Mouse (Mus musculus): Measurements from ENCODE around the gene Gm10644. TPM values are rescaled to one million over a fixed set of nuclear protein-coding genes. Genes with fewer than 3 reads are reported as not detected.
A peak's percentile ranks its signal among the peaks of the same experiment; 100 is the strongest.

Gene Gm10644
- polyA plus RNA-seq, 1 experiment from 2014 or later: 1.1 TPM

DNA sequence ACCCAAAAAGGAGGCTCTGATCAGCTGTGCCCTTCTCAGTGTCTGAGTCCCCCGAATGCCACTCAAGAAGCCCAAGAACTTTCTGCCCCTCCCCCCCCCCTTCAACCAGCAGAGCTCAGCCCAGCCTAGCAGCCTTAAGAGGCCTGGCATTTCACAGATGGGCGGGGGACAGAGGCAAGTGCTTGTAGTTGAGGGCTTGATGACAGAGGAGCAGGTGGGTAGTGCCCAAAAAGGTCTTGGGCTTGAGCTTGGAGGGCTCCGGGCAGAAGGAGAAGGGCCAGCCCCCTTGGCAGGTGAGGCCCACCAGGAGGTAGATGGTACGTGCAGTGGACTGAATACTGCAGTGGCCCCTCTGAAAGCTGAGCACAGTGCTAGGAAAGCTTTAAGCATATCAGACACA, 19.5 kb upstream of the Gm10644 start:
- Histone ChIP-seq H3K9ac (replicated peaks; ENCODE audit: low read depth, low read length) (no peak overlapping the region), H3K4me3 (ENCODE audit: low read depth, low read length) (no peak overlapping the region), H3K4me2 (ENCODE audit: low read depth, low read length) (no peak overlapping the region), H3K4me1 (ENCODE audit: control insufficient read depth, insufficient read depth, low read length) (peaks cover 17% of the 10 kb centered on the region), H3K27ac (ENCODE audit: low read depth, low read length) (no peak overlapping the region), H3K9me3 (ENCODE audit: control insufficient read depth, low read length) (no peaks in the 10 kb centered on the region), H3K36me3 (ENCODE audit: control insufficient read depth, insufficient read depth, low read length) (no peaks in the 10 kb centered on the region), H3K27me3 (ENCODE audit: control insufficient read depth, insufficient read depth, low read length) (no peaks in the 10 kb centered on the region)
- 88% methylated on average over 4 of the region's 4 CpGs for WGBS
- no peak for ATAC-seq (ENCODE audit: low read depth)

DNA sequence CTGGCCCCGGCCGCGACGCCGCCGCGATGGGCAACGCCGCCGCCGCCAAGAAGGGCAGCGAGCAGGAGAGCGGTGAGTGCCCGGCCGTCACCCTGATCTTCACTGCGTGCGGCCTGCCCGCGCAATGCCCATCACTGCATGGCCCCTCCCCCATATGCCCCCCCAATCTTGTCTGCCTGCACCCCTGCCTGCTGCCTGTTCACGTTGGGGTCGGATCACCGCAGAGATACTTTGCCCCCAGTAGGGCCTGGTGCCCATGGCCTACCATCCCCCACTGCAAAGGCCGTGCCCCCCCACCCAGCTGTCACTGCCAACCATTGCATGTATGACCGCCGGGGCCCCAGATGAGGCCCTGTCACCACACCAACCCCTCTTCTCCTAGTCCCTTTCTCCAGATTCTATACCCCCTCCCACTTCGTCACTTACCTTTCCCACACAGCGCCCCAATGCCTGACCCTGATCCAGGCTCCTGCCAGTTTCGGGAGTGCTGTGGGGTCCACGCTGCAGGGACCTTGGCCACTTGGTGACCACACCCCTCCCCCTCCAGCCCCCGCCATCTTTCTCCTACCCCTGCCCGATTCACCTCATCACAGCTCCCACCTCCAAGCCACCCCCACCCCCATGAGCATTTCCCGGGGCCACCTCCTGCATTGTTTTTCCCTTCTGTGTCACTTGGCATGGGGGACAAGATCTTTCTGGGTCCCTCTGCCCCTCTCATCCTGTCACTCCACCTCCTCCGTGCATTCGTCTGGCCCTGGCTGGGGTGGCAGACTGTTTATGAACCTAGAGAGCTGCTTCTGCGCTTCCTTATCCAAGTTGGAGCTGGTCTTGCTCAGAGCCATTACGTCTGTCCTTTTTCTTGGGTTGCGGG, 18.4 kb upstream of the Gm10644 start:
- 2% methylated on average over 36 of the region's 37 CpGs for WGBS
- no peaks in the 10 kb centered on the region for H3K9me3 ChIP-seq (ENCODE audit: control insufficient read depth, low read length)
- H3K4me2 ChIP-seq (ENCODE audit: low read depth, low read length): peak overlapping the region; percentile 93
- H3K27me3 ChIP-seq (ENCODE audit: control insufficient read depth, insufficient read depth, low read length): no peaks in the 10 kb centered on the region
- peak; percentile 42; the same call in 1 of the 2 replicates for ATAC-seq (ENCODE audit: low read depth)
- H3K9ac ChIP-seq (replicated peaks; ENCODE audit: low read depth, low read length): peak overlapping the region; percentile 94
- peak overlapping the region; percentile 88 for H3K4me3 ChIP-seq (ENCODE audit: low read depth, low read length)
- peaks cover 17% of the 10 kb centered on the region for H3K4me1 ChIP-seq (ENCODE audit: control insufficient read depth, insufficient read depth, low read length)
- H3K36me3 ChIP-seq (ENCODE audit: control insufficient read depth, insufficient read depth, low read length): no peaks in the 10 kb centered on the region
- peak overlapping the region; percentile 71 for H3K27ac ChIP-seq (ENCODE audit: low read depth, low read length)

DNA sequence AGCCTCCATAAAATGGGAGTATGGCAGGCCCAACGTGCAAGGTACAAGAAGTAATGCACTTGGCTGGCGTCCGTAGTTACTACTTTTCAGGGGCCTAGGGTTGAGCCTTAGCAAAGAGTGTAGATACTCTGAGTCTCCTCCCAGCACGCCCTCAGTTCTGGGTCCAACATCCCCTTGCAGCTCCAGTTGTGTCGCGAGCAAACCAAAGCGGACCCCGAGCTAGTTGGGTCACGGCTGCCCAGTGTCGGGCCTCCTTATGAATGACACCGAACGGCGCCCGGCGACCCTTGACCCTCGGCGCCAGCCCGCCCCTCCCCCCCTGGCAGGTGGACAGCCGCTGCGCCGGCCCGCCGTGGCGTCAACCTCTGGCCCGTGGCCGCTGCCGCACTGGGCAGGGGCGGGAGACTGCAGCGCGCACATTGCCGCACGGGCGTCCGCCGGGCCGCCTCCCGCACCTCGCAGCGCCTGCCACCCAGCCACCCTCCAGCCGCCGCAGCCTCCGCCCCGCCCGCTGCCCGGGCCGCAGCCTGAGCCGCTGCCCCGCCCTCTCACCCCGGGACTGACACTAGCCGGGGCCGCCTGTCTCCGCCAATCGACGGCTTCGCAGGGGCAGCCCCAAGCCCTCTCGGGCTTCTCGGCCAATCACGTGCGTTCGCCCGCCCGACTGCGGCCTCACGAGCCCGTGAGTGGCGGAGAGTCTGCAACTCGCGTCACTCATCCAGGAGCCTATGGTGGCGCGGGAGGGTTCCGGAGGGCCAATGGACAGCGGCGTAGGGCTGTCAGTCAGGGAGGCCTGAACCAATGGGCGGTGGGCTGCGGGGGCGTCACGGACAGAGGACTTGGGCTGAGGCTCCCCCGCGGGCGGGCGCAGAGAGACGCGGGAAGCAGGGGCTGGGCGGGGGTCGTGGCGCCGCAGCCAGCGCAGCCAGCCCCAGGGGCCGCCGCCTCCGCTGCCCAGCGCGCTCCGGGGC, 17.4 kb upstream of the Gm10644 start, which contains the start of gene Prkaca:
Gene Prkaca, plus strand, starts transcription at position 844 of the 971 bp plus-strand sequence.
- peak; percentile 99 for ATAC-seq (ENCODE audit: low read depth)
- Histone ChIP-seq H3K9me3 (ENCODE audit: control insufficient read depth, low read length) (no peaks in the 10 kb centered on the region), H3K27ac (ENCODE audit: low read depth, low read length) (peak within 1 kb of the TSS; percentile 78), H3K4me3 (ENCODE audit: low read depth, low read length) (peak within 1 kb of the TSS; percentile 88), H3K4me1 (ENCODE audit: control insufficient read depth, insufficient read depth, low read length) (peaks cover 17% of the 10 kb centered on the region), H3K27me3 (ENCODE audit: control insufficient read depth, insufficient read depth, low read length) (no peaks in the 10 kb centered on the region), H3K4me2 (ENCODE audit: low read depth, low read length) (peak within 1 kb of the TSS; percentile 93), H3K36me3 (ENCODE audit: control insufficient read depth, insufficient read depth, low read length) (no peaks in the 10 kb centered on the region), H3K9ac (replicated peaks; ENCODE audit: low read depth, low read length) (peak within 1 kb of the TSS; percentile 94)
- under 1% methylated on average over 82 of the region's 94 CpGs for WGBS

DNA sequence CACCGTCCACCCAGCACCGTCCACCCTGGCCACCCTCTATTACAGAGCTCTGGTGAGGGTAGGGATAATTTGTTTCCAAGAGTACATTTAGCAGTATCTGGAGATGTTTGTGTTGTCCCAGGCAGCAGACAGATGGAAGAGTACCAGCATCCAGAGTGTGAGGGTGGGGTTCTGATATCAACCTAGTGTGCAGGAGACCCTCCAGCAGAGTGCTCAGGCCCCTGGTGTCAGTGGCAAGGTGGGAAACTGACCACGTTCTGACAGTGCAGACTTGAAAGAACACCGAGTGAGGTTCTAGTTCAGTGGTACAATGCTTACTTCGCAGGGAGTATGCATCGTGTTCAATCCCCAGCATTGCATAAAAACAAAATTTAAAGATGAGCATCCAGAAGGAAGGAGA, 16.7 kb upstream of the Gm10644 start:
- WGBS: 79% methylated on average over 6 of the region's 6 CpGs
- Histone ChIP-seq H3K9me3 (ENCODE audit: control insufficient read depth, low read length) (no peaks in the 10 kb centered on the region), H3K4me3 (ENCODE audit: low read depth, low read length) (peak overlapping the region; percentile 88; the same call in 1 of the 2 replicates), H3K27me3 (ENCODE audit: control insufficient read depth, insufficient read depth, low read length) (no peaks in the 10 kb centered on the region), H3K4me2 (ENCODE audit: low read depth, low read length) (peak overlapping the region; percentile 64), H3K36me3 (ENCODE audit: control insufficient read depth, insufficient read depth, low read length) (no peaks in the 10 kb centered on the region), H3K4me1 (ENCODE audit: control insufficient read depth, insufficient read depth, low read length) (peaks cover 17% of the 10 kb centered on the region), H3K27ac (ENCODE audit: low read depth, low read length) (no peak overlapping the region; the same call in 1 of the 2 replicates), H3K9ac (replicated peaks; ENCODE audit: low read depth, low read length) (peak overlapping the region; percentile 58; the same call in 1 of the 2 replicates)
- ATAC-seq (ENCODE audit: low read depth): no peak

DNA sequence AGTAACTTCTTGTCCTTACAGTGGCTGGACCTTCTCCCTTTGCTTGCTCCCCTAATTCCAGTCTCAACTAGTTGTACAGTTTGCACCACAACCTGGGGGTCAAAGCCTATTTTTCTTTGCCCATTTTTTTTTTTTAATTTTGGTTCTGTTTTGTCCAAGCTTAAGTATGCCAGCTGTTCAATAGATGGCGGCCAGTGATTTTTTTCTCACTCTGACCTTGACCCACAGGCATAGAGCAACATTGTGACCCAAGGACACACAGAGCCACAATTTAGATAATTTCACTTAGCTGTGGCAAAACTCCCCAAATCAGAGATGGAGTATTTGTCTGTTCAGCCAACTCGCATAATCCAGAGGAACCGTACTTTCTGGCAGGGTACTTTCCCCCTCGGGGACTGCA, 16.1 kb upstream of the Gm10644 start:
- H3K9ac ChIP-seq (replicated peaks; ENCODE audit: low read depth, low read length): no peak overlapping the region
- H3K4me3 ChIP-seq (ENCODE audit: low read depth, low read length): no peak overlapping the region
- peaks cover 17% of the 10 kb centered on the region for H3K4me1 ChIP-seq (ENCODE audit: control insufficient read depth, insufficient read depth, low read length)
- H3K27me3 ChIP-seq (ENCODE audit: control insufficient read depth, insufficient read depth, low read length): no peaks in the 10 kb centered on the region
- no peaks in the 10 kb centered on the region for H3K36me3 ChIP-seq (ENCODE audit: control insufficient read depth, insufficient read depth, low read length)
- WGBS: 84% methylated on average over 4 of the region's 4 CpGs
- H3K4me2 ChIP-seq (ENCODE audit: low read depth, low read length): no peak overlapping the region
- H3K27ac ChIP-seq (ENCODE audit: low read depth, low read length): no peak overlapping the region
- ATAC-seq (ENCODE audit: low read depth): no peak
- no peaks in the 10 kb centered on the region for H3K9me3 ChIP-seq (ENCODE audit: control insufficient read depth, low read length)

DNA sequence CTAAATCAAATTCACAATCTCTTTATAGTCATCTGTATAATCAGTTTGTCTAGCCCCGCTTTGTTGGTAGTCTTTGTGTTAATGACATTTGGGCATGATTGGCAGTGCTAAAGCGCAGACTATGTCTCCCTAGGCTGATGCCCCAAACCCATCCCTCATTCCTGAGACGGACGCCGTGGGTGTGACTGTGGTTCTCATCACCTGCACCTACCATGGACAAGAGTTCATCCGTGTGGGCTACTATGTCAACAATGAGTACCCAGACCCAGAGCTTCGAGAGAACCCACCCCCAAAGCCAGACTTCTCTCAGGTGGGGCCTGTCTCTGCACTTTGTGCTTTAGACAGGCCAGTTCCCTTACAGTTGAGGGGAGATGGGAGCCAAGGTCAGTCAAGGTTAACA, 12.7 kb upstream of the Gm10644 start:
- no peak for ATAC-seq (ENCODE audit: low read depth)
- Histone ChIP-seq H3K27ac (ENCODE audit: low read depth, low read length) (no peak overlapping the region), H3K4me1 (ENCODE audit: control insufficient read depth, insufficient read depth, low read length) (peaks cover 6% of the 10 kb centered on the region; the same call in 1 of the 2 replicates), H3K9ac (replicated peaks; ENCODE audit: low read depth, low read length) (no peak overlapping the region), H3K27me3 (ENCODE audit: control insufficient read depth, insufficient read depth, low read length) (no peaks in the 10 kb centered on the region), H3K4me3 (ENCODE audit: low read depth, low read length) (no peak overlapping the region), H3K9me3 (ENCODE audit: control insufficient read depth, low read length) (no peaks in the 10 kb centered on the region), H3K4me2 (ENCODE audit: low read depth, low read length) (no peak overlapping the region), H3K36me3 (ENCODE audit: control insufficient read depth, insufficient read depth, low read length) (no peaks in the 10 kb centered on the region)
- 94% methylated on average over 7 of the region's 7 CpGs for WGBS

DNA sequence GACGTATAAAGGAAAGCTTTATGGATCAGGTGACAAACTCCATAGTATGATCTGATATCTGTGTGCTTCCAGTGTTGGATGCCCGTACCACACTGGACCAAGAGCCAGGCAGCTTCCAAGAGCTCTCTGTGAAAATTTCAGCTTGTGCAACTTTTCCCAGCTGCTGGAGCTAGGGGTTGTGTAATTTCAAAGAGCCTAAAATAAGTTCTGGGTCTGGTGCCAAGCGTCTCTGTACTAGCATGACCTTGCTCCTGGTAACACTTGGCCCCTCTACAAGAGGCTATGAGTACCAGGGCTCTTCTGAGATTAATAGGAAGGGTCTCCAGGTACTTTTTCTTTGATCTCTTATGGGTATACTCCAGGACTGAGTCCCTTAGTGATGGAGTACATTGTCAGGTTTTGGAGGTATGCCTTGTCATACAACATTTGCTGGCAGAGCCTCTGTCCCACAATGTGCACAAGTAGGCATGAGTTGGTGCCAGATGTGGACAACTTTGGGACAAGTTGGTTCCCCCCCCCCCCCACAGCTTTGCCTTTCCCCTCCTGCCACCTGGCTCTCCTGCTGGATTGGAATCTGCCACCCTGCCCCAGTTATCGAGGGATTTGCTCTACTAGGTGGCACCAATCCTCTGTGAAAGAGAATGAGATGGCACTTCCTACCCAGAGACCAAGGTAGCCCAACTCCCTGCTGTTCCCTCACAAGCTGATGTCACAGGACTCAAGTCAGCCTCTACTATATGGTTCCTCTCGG, 9.2 kb upstream of the Gm10644 start:
- no peaks in the 10 kb centered on the region for H3K9me3 ChIP-seq (ENCODE audit: control insufficient read depth, low read length)
- H3K4me2 ChIP-seq (ENCODE audit: low read depth, low read length): no peak overlapping the region
- H3K4me1 ChIP-seq (ENCODE audit: control insufficient read depth, insufficient read depth, low read length): no peaks in the 10 kb centered on the region
- no peak overlapping the region for H3K4me3 ChIP-seq (ENCODE audit: low read depth, low read length)
- WGBS: 90% methylated on average over 5 of the region's 5 CpGs
- no peaks in the 10 kb centered on the region for H3K27me3 ChIP-seq (ENCODE audit: control insufficient read depth, insufficient read depth, low read length)
- no peak overlapping the region for H3K27ac ChIP-seq (ENCODE audit: low read depth, low read length)
- H3K9ac ChIP-seq (replicated peaks; ENCODE audit: low read depth, low read length): no peak overlapping the region
- H3K36me3 ChIP-seq (ENCODE audit: control insufficient read depth, insufficient read depth, low read length): no peaks in the 10 kb centered on the region
- no peak for ATAC-seq (ENCODE audit: low read depth)

DNA sequence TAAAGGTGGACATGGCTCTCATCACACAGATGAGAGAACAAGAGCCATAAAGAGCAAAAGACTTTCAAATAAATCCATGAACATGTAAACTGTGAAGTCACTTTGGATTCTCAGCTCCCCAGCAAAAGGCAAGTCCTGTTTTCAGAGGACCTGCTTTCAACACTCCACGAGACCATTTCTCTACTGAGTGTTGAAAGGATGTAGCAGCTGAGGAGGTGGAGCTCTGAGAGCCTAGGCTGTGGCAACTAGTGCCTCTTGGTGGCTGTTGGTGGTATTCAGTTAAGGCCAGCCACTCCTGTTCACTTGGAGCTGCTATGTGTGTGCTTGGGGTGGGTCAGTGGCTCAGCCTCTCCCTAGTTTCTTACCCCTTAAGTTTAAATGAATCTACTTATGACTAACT, 1.8 kb upstream of the Gm10644 start:
- H3K9ac ChIP-seq (replicated peaks; ENCODE audit: low read depth, low read length): no peak overlapping the region
- no peak for ATAC-seq (ENCODE audit: low read depth)
- H3K27me3 ChIP-seq (ENCODE audit: control insufficient read depth, insufficient read depth, low read length): no peaks in the 10 kb centered on the region
- WGBS: 19% methylated on average over 1 of the region's 1 CpGs
- H3K36me3 ChIP-seq (ENCODE audit: control insufficient read depth, insufficient read depth, low read length): no peaks in the 10 kb centered on the region
- peaks cover 8% of the 10 kb centered on the region; the same call in 1 of the 2 replicates for H3K4me1 ChIP-seq (ENCODE audit: control insufficient read depth, insufficient read depth, low read length)
- no peak overlapping the region for H3K4me3 ChIP-seq (ENCODE audit: low read depth, low read length)
- no peaks in the 10 kb centered on the region for H3K9me3 ChIP-seq (ENCODE audit: control insufficient read depth, low read length)
- no peak overlapping the region for H3K4me2 ChIP-seq (ENCODE audit: low read depth, low read length)
- H3K27ac ChIP-seq (ENCODE audit: low read depth, low read length): no peak overlapping the region

All from neural tube, embryonic 14.5 days (tissue).